Mouse (Mus musculus): ENCODE results near the gene Rpl10. TPM values are rescaled to one million over a fixed set of nuclear protein-coding genes. Genes with fewer than 3 reads are reported as not detected.

Gene Rpl10
- polyA plus RNA-seq, 1 experiment from 2014 or later = 867 TPM

Small RNA genes within 50 kb of the gene (microRNA-seq; reads per million reads assigned to microRNA genes)
- gene Mir7091 (not detected), gene Mir7092 (0.92 reads per million)

Other genes with a start within 250 kb of the Rpl10 start
- gene Irak1, start 246.9 kb upstream of the Rpl10 start, polyA plus RNA-seq (2014; fragmentation: Nextera tagmentation; extraction: Ambion mirVana) = 40.3 and 46.2 TPM in 2 replicates
- not detected in 2 replicates for gene Opn1mw, start 143.3 kb upstream of the Rpl10 start, polyA plus RNA-seq (2014; fragmentation: Nextera tagmentation; extraction: Ambion mirVana)
- gene Mecp2, start 135.4 kb upstream of the Rpl10 start, polyA plus RNA-seq (2014; fragmentation: Nextera tagmentation; extraction: Ambion mirVana) = 12.0 and 13.1 TPM in 2 replicates
- not detected in 2 replicates for gene Tex28, start 103.0 kb upstream of the Rpl10 start, polyA plus RNA-seq (2014; fragmentation: Nextera tagmentation; extraction: Ambion mirVana)
- not detected in 2 replicates for gene Tktl1, start 93.6 kb upstream of the Rpl10 start, polyA plus RNA-seq (2014; fragmentation: Nextera tagmentation; extraction: Ambion mirVana)
- gene Flna, start 21.0 kb upstream of the Rpl10 start, polyA plus RNA-seq (2014; fragmentation: Nextera tagmentation; extraction: Ambion mirVana) = 281 and 303 TPM in 2 replicates
- 34.9 and 38.2 TPM in 2 replicates for gene Emd, start 16.1 kb upstream of the Rpl10 start, polyA plus RNA-seq (2014; fragmentation: Nextera tagmentation; extraction: Ambion mirVana)
- gene Taz, start 11.1 kb downstream of the Rpl10 start, polyA plus RNA-seq (2014; fragmentation: Nextera tagmentation; extraction: Ambion mirVana) = 63.1 and 72.0 TPM in 2 replicates
- 5.4 and 5.8 TPM in 2 replicates for gene Dnase1l1, start 11.5 kb downstream of the Rpl10 start, polyA plus RNA-seq (2014; fragmentation: Nextera tagmentation; extraction: Ambion mirVana)
- 81.1 and 84.3 TPM in 2 replicates for gene Atp6ap1, start 26.3 kb downstream of the Rpl10 start, polyA plus RNA-seq (2014; fragmentation: Nextera tagmentation; extraction: Ambion mirVana)
- 176 and 207 TPM in 2 replicates for gene Gdi1, start 34.2 kb downstream of the Rpl10 start, polyA plus RNA-seq (2014; fragmentation: Nextera tagmentation; extraction: Ambion mirVana)
- 65.8 and 67.8 TPM in 2 replicates for gene Fam50a, start 42.2 kb downstream of the Rpl10 start, polyA plus RNA-seq (2014; fragmentation: Nextera tagmentation; extraction: Ambion mirVana)
- gene Plxna3, start 58.3 kb downstream of the Rpl10 start, polyA plus RNA-seq (2014; fragmentation: Nextera tagmentation; extraction: Ambion mirVana) = 10.5 and 12.9 TPM in 2 replicates
- 121 and 122 TPM in 2 replicates for gene Lage3, start 82.8 kb downstream of the Rpl10 start, polyA plus RNA-seq (2014; fragmentation: Nextera tagmentation; extraction: Ambion mirVana)
- gene Ubl4a, start 102.4 kb downstream of the Rpl10 start, polyA plus RNA-seq (2014; fragmentation: Nextera tagmentation; extraction: Ambion mirVana) = 54.6 and 56.7 TPM in 2 replicates
- 10.8 and 15.2 TPM in 2 replicates for gene Slc10a3, start 102.5 kb downstream of the Rpl10 start, polyA plus RNA-seq (2014; fragmentation: Nextera tagmentation; extraction: Ambion mirVana)
- gene Fam3a, start 122.5 kb downstream of the Rpl10 start, polyA plus RNA-seq (2014; fragmentation: Nextera tagmentation; extraction: Ambion mirVana) = 26.0 and 29.4 TPM in 2 replicates
- gene Ikbkg, start 122.5 kb downstream of the Rpl10 start, polyA plus RNA-seq (2014; fragmentation: Nextera tagmentation; extraction: Ambion mirVana) = 19.1 and 23.7 TPM in 2 replicates
- 49.1 and 57.9 TPM in 2 replicates for gene G6pdx, start 158.4 kb downstream of the Rpl10 start, polyA plus RNA-seq (2014; fragmentation: Nextera tagmentation; extraction: Ambion mirVana)
- 0.43 TPM in 1 of 2 replicates, not detected in the other for gene Gm6880, start 210.6 kb downstream of the Rpl10 start, polyA plus RNA-seq (2014; fragmentation: Nextera tagmentation; extraction: Ambion mirVana)

Data from limb, embryonic 11.5 days (tissue).